Mouse (Mus musculus) gastrocnemius, postnatal 10 days (tissue): ENCODE data around the gene Olfr1315-ps1. TPM values are rescaled to one million over a fixed set of nuclear protein-coding genes. Genes with fewer than 3 reads are reported as not detected.

Experiments used
- DNase-seq: peaks from one replicate; pipeline ENCODE4 v3.0.0; 2021; ENCODE audit warnings: mixed read lengths
- long read RNA-seq, 2 experiments: library from polyadenylated mRNA; stranded (forward); transcript quantifications; one replicate each; pipeline ENCODE4 v2.0.0; 2021
- total RNA-seq, 2 experiments: library from RNA; stranded (reverse); gene quantifications; 2 replicates each; pipeline ENCODE4 v1.2.3; 2021

The Olfr1315-ps1 gene
- not detected for total RNA-seq
- long read RNA-seq, experiment 1 = 0 reads
- long read RNA-seq, experiment 2 = 0 reads

- DNase-seq = no peak
Observed at GRCm38 (mm10) chr2:112115340-112115739, at the start of gene Olfr1315-ps1. Olfr1315-ps1 (minus strand) TSS chr2:112115440.

- no peak for DNase-seq
Observed at GRCm38 (mm10) chr2:112153898-112154297, 38.7 kb upstream of the Olfr1315-ps1 start, which contains the start of gene Olfr1318. Olfr1318 (plus strand) TSS chr2:112154198.

GRCm38 (mm10) chr2:112140029-112140428, 24.8 kb upstream of the Olfr1315-ps1 start, which contains the start of gene Olfr1317:
Olfr1317 (plus strand) TSS chr2:112140329.
- no peak for DNase-seq

GRCm38 (mm10) chr2:112134877-112135276, 19.6 kb upstream of the Olfr1315-ps1 start, which contains the start of gene Olfr1316:
Olfr1316 (minus strand) TSS chr2:112134977.
- DNase-seq = no peak

- DNase-seq = no peak
Observed at GRCm38 (mm10) chr2:112096681-112097080, 18.6 kb downstream of the Olfr1315-ps1 start, which contains the start of gene Olfr1314. Olfr1314 (minus strand) TSS chr2:112096781.

- DNase-seq = no peak
Observed at GRCm38 (mm10) chr2:112077743-112078142, 37.5 kb downstream of the Olfr1315-ps1 start, which contains the start of gene Olfr1313. Olfr1313 (minus strand) TSS chr2:112077843.

Other genes with a start within 250 kb of the Olfr1315-ps1 start
- not detected for gene Olfr1305, start 238.3 kb downstream of the Olfr1315-ps1 start, total RNA-seq
- not detected for gene Olfr1306, start 199.2 kb downstream of the Olfr1315-ps1 start, total RNA-seq
- gene Olfr1307, start 166.0 kb downstream of the Olfr1315-ps1 start, total RNA-seq = not detected
- gene Olfr1308, start 150.5 kb downstream of the Olfr1315-ps1 start, total RNA-seq = not detected
- gene Olfr1309, start 125.2 kb downstream of the Olfr1315-ps1 start, total RNA-seq = not detected
- not detected for gene Olfr1310, start 102.7 kb downstream of the Olfr1315-ps1 start, total RNA-seq
- not detected for gene Olfr1311, start 91.0 kb downstream of the Olfr1315-ps1 start, total RNA-seq
- gene Olfr1312, start 65.2 kb downstream of the Olfr1315-ps1 start, total RNA-seq = not detected
- not detected for gene Olfr1313, start 37.6 kb downstream of the Olfr1315-ps1 start, total RNA-seq
- not detected for gene Olfr1314, start 18.7 kb downstream of the Olfr1315-ps1 start, total RNA-seq
- not detected for gene Olfr1316, start 19.5 kb upstream of the Olfr1315-ps1 start, total RNA-seq
- gene Olfr1317, start 24.9 kb upstream of the Olfr1315-ps1 start, total RNA-seq = not detected
- not detected for gene Olfr1318, start 38.8 kb upstream of the Olfr1315-ps1 start, total RNA-seq
- 1 to 10 TPM; 3.0 to 5.3 TPM for gene Lpcat4, start 124.0 kb upstream of the Olfr1315-ps1 start, total RNA-seq
- gene Nutm1, start 143.9 kb upstream of the Olfr1315-ps1 start, total RNA-seq = not detected
- 10 to 100 TPM; 56.0 to 60.4 TPM for gene Nop10, start 146.5 kb upstream of the Olfr1315-ps1 start, total RNA-seq
- gene Slc12a6, start 150.4 kb upstream of the Olfr1315-ps1 start, total RNA-seq = 10 to 100 TPM; 27.0 to 33.3 TPM
- under 1 TPM in 1 of 2 experiments, not detected in 1; 0.18 TPM for gene Gm21985, start 150.9 kb upstream of the Olfr1315-ps1 start, total RNA-seq